Mouse (Mus musculus) spleen, postnatal 10 days (tissue): Measurements from ENCODE around the gene Defb43.

ENCODE experiments used
- DNase-seq, 2 experiments: peaks; one replicate each; pipeline ENCODE4 v3.0.0; 2021 to 2022; ENCODE audit warnings: low spot score in 2 of 2

Gene Defb43

DNA sequence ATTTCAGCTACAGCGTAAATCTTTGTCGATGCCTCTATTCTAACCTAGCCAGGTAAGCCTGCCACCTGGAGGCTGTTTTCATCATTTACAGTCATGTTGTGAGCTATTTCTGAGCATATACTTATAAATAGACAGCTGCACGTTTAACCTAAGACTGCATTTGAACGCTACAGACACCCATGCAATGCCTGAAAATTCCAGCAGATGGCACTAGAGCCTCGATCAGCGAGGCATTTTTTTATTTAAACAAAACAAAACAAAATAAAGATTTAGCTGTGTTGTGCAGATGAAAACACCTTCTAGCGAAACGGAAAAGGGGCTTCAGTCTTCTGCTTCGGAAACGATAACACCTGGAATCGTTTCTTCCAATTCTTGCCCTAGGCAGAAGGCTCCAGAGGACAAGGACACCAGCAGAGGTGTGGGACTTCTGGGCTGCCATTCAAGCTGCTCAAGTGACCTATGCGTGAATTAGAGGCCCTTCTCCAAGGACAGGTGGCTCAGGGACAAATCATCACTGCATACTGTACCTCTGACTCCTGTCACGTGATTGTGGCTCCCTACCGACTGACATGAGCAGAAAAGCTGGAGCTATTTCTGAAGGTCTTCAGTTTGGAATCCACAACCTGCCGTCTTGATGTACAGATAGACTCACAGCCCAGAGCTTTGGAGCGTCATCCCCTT, 55.2 kb downstream of the Defb43 start:
- peak; percentile 73 to 87 for DNase-seq
